Mouse (Mus musculus): ENCODE data around the gene Per2.

The Per2 gene

DNA sequence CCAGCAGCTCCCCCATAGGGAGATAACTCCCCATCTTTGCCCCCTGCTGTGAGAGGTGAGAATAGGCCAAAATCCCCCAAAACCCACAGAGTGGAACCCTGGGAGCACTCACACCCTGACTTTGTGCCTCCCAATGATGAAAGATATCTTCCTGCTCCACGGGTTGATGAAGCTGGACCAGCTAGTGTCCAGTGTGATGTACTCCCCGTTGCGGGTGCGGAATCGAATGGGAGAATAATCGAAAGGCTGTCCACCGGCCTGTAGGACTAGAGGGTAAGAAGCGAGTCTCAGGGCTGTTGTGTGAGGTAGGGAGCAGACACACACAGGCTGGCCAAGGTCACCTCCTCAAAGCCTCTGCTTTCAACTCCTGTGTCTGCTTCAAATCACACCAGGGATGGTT is 24.2 kb downstream of the Per2 start:
- DNase-seq (ENCODE audit: low read depth): no peak

- DNase-seq (ENCODE audit: low read depth): no peak
These were observed 28.4 kb downstream of the Per2 start for GRCm38 (mm10) chr1:91430761-91431160.

- DNase-seq (ENCODE audit: low read depth): no peak
These were observed 29.9 kb downstream of the Per2 start for GRCm38 (mm10) chr1:91429212-91429611.

GRCm38 (mm10) chr1:91428614-91429013 is 30.5 kb downstream of the Per2 start:
- peak; percentile 78 for DNase-seq (ENCODE audit: low read depth)

GRCm38 (mm10) chr1:91426397-91426796 is 32.7 kb downstream of the Per2 start:
- DNase-seq (ENCODE audit: low read depth): no peak

GRCm38 (mm10) chr1:91420601-91421065 is 38.5 kb downstream of the Per2 start:
- DNase-seq (ENCODE audit: low read depth): no peak

DNA sequence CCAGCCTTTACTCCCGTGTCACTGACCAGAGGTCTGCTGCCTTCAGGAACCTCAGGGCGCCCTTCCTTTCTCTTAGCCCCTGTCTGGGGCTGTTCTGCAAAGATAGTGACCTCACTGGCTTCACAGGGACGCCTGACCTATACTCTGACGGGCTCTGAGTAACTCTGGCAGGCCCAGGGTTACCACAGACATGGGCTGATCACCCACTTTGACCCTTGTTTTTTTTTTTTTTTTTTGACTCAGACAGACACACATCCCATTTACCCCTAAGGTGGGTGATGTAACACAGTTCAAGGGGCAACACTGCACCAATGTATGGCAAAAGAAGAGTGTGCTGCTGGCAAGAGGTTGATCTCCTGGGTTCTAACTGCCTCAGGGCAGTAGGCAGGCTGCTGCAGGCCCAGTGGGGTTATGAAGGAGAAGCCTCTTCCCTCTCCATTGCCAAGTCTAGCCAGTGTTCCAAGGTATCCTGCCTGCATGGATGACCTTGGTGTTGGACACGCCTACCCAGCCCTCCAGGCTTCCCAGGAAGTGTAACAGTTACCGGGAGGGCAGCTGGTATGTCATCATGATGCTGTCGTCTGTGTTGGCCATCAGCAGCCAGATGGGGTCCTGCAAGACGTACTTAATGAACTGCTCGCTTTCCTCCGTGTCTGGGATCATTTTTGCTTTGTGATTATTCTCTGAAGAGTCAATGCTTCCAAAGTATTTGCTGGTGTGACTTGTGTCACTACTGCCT is 39.1 kb downstream of the Per2 start:
- DNase-seq (ENCODE audit: low read depth): no peak

GRCm38 (mm10) chr1:91417991-91418390 is 41.1 kb downstream of the Per2 start:
- no peak for DNase-seq (ENCODE audit: low read depth)

- DNase-seq (ENCODE audit: low read depth): no peak
These were observed 43.8 kb downstream of the Per2 start for GRCm38 (mm10) chr1:91415311-91415710.

DNA sequence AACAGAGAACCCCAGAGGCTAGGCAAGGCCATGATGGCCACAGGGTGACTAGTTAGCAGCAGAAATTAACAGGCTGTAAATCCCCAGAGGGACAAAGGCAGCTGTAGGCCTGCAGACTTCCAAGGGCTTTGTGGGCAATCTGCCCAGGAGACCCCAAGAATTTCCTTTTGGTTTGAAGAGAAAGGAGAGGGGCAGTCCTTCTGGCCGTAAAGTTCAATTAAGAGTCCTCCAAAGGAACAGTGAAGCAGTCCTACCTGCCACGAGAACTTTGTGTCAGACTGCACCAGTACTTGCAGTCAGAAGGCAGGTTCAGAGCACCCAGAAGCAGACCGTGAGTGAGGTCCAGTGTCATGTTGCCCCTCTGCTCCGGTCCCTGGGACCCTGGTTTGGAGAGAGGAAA is 44.2 kb downstream of the Per2 start:
- DNase-seq (ENCODE audit: low read depth): no peak

GRCm38 (mm10) chr1:91413898-91414594 is 45.1 kb downstream of the Per2 start, which contains the start of gene Hes6:
Gene Hes6, minus strand, starts transcription at chr1:91414038.
- DNase-seq (ENCODE audit: low read depth): peak; percentile 57

- DNase-seq (ENCODE audit: low read depth): no peak
These were observed 45.6 kb downstream of the Per2 start for GRCm38 (mm10) chr1:91413536-91413897.

GRCm38 (mm10) chr1:91413030-91413506 is 46.1 kb downstream of the Per2 start:
- DNase-seq (ENCODE audit: low read depth): peak; percentile 94

- DNase-seq (ENCODE audit: low read depth): no peak
These were observed 46.7 kb downstream of the Per2 start for GRCm38 (mm10) chr1:91412286-91413029.

- no peak for DNase-seq (ENCODE audit: low read depth)
These were observed 47.4 kb downstream of the Per2 start for GRCm38 (mm10) chr1:91411631-91412285.

- DNase-seq (ENCODE audit: low read depth): no peak
These were observed 51.3 kb downstream of the Per2 start for GRCm38 (mm10) chr1:91407819-91408218.

GRCm38 (mm10) chr1:91405406-91406169 is 53.5 kb downstream of the Per2 start:
- no peak for DNase-seq (ENCODE audit: low read depth)

DNA sequence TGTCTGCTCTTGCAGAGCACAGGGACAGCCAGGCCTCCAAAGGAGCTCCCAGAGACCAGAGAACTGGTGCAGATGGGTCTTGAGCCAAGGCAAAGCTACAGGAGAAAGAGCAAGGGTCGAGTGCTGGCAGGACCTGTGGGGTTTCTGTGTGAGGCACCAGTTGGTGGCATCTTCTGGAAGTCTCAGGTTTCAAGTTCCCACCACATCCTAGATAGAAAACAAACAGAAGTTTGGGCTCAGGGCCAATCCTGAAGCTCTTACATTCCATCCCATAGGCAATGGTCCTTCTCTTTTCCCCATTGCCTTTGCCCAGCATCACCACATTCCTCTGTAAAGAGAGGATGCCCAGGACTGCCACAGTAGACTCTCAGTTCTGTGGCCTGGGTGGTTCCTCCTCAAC is 54.1 kb downstream of the Per2 start:
- no peak for DNase-seq (ENCODE audit: low read depth)

DNA sequence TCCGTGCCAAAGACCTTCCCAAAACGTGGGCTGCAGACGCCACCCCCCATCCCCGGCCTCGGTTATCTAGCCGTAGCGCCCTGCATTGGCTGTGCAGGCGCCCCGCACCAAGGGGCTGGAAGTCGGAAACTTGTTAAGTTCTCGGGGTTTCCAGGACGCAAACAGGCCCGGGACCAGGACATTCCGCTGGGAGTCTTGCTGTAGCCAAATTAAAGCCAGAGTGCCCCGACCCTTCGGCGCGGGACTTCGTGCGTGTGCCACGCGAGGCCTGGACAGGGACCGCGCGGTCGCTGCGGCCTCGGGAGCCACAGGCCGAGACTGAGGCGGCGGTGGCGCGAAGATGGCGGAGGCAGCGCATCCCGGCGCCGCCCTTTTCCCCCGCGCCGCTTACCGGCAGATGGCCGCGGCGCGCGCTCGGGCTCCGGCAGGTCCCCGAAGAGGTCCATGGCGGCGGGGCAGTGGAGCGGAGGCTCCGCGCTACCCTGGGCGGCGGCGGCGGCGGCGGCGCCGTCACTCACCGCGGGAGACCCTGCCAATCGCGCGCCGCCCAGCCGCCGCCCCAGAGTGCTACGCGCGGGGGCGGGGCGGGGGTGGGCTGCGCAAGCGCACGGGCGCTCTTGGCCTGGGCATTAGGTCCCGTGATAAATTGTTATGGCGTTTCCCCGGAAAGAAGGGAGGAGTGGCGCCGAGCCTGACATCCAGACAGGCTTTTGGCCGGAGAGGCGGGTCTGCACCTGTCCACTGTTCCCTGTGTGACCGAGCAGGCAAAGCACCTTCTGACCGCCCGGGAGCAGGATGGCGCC is 60.7 kb downstream of the Per2 start, which contains the start of gene Ilkap:
Gene Ilkap (minus strand): TSS at position 556 of the 803 bp plus-strand sequence.
- DNase-seq (ENCODE audit: low read depth): peak; percentile 91

- DNase-seq (ENCODE audit: low read depth): no peak
These were observed 61.2 kb downstream of the Per2 start for GRCm38 (mm10) chr1:91397927-91398259.
